Mouse (Mus musculus) lung, adult 2 months (tissue): ENCODE data around the gene Inca1. TPM values are rescaled to one million over a fixed set of nuclear protein-coding genes. Genes with fewer than 3 reads are reported as not detected.

Source experiments
- DNase-seq: peaks from one replicate; pipeline ENCODE4 v3.0.0; 2022
- H3K4me1 ChIP-seq: fragments of 200-500 bp; 2 replicates; pipeline ENCODE4 v1.6.1; 2011; ENCODE audit warnings: low read length; ENCODE audit not compliant: control insufficient read depth, insufficient read depth
- H3K4me3 ChIP-seq: fragments of 200-500 bp; replicated peaks from 2 replicates; pipeline ENCODE3; 2011; ENCODE audit warnings: low read depth, mild to moderate bottlenecking, control low read depth, low read length; ENCODE audit errors: extremely low read depth
- CTCF ChIP-seq: fragments of 200-500 bp; IDR thresholded peaks from 2 replicates; pipeline ENCODE4 v1.5.1; 2011; ENCODE audit warnings: mild to moderate bottlenecking, low read length, control low read depth; ENCODE audit not compliant: insufficient read depth
- POLR2A ChIP-seq: fragments of 200-500 bp; IDR thresholded peaks from 2 replicates; pipeline ENCODE4 v1.6.1; 2011; ENCODE audit warnings: low read depth, mild to moderate bottlenecking, control low read depth, low read length, borderline replicate concordance; ENCODE audit errors: extremely low read depth
- WGBS: fragments of 180-500 bp; shearing (Covaris S2); methylation state at CpG from one replicate; pipeline ENCODE4 v1.1.7; 2018; 5-methylcytosine and 5-hydroxymethylcytosine counted together
- polyA plus RNA-seq: library from polyadenylated mRNA; depleted of rRNA; stranded (reverse); fragments of >200 nt; gene quantifications from 2 replicates; pipeline ENCODE4 v1.2.3, GENCODE M21; 2012

Inca1 gene
- polyA plus RNA-seq, 1 experiment, result 2.0 TPM

GRCm38 (mm10) chr11:70650322-70651175 is 49.4 kb downstream of the Inca1 start:
- 51% methylated on average over 12 of the region's 12 CpGs for WGBS
- Histone ChIP-seq H3K4me3 (no peak overlapping the region), H3K4me1 (peaks cover 28% of the 10 kb centered on the region)
- no peak for DNase-seq
- TF ChIP-seq CTCF (no peak), POLR2A (no peak)

- H3K4me1 ChIP-seq, result peaks cover 26% of the 10 kb centered on the region
- no peak overlapping the region for H3K4me3 ChIP-seq
- no peak for TF ChIP-seq CTCF
- no peak for TF ChIP-seq POLR2A
- no peak for DNase-seq
- 68% methylated on average over 8 of the region's 8 CpGs for WGBS
Measured at GRCm38 (mm10) chr11:70649185-70649734, 50.7 kb downstream of the Inca1 start.

GRCm38 (mm10) chr11:70648512-70648911 is 51.4 kb downstream of the Inca1 start:
- 47% methylated on average over 4 of the region's 4 CpGs for WGBS

GRCm38 (mm10) chr11:70647716-70648420 is 52.1 kb downstream of the Inca1 start:
- TF ChIP-seq CTCF (no peak), POLR2A (no peak)
- Histone ChIP-seq H3K4me3 (peak overlapping the region; percentile 81), H3K4me1 (peaks cover 24% of the 10 kb centered on the region)
- peak; percentile 49 for DNase-seq
- 2% methylated on average over 28 of the region's 28 CpGs for WGBS

More at GRCm38 (mm10) chr11:70648512-70648911, 51.4 kb downstream of the Inca1 start:
- TF ChIP-seq POLR2A, result no peak
- TF ChIP-seq CTCF, result no peak
- no peak for DNase-seq
- Histone ChIP-seq H3K4me3 (peak overlapping the region; percentile 15), H3K4me1 (peaks cover 26% of the 10 kb centered on the region)

GRCm38 (mm10) chr11:70646691-70647650 is 53.0 kb downstream of the Inca1 start, which contains the start of the genes Rnf167 and Slc25a11:
Rnf167 (plus strand) TSS chr11:70647235.
Slc25a11 (minus strand) TSS chr11:70647479.
- TF ChIP-seq CTCF (no peak), POLR2A (peak; percentile 96; the same call in 1 of the 2 replicates)
- peak within 1 kb of the TSS; percentile 81 for H3K4me3 ChIP-seq
- peak; percentile 92 for DNase-seq
- under 1% methylated on average over 63 of the region's 63 CpGs for WGBS
- peaks cover 17% of the 10 kb centered on the region for H3K4me1 ChIP-seq

GRCm38 (mm10) chr11:70646259-70646555 is 53.7 kb downstream of the Inca1 start:
- 21% methylated on average over 3 of the region's 3 CpGs for WGBS
- no peak for DNase-seq
- TF ChIP-seq POLR2A (no peak), CTCF (no peak)
- H3K4me1 ChIP-seq, result peaks cover 16% of the 10 kb centered on the region
- peak overlapping the region; percentile 74 for H3K4me3 ChIP-seq

GRCm38 (mm10) chr11:70645461-70646258 is 54.3 kb downstream of the Inca1 start:
- TF ChIP-seq POLR2A, result no peak
- no peak for TF ChIP-seq CTCF
- no peak for DNase-seq
- WGBS, result 82% methylated on average over 12 of the region's 12 CpGs

GRCm38 (mm10) chr11:70644564-70645103 is 55.3 kb downstream of the Inca1 start:
- 94% methylated on average over 8 of the region's 8 CpGs for WGBS
- H3K4me1 ChIP-seq, result peaks cover 11% of the 10 kb centered on the region
- no peak for DNase-seq
- TF ChIP-seq CTCF (no peak), POLR2A (no peak)
- H3K4me3 ChIP-seq, result no peak overlapping the region

More at GRCm38 (mm10) chr11:70645461-70646258, 54.3 kb downstream of the Inca1 start:
- Histone ChIP-seq H3K4me1 (peaks cover 12% of the 10 kb centered on the region), H3K4me3 (no peak overlapping the region)
